ENCODE assay signal across 8 mouse cellular contexts in the genomic region with DNA sequence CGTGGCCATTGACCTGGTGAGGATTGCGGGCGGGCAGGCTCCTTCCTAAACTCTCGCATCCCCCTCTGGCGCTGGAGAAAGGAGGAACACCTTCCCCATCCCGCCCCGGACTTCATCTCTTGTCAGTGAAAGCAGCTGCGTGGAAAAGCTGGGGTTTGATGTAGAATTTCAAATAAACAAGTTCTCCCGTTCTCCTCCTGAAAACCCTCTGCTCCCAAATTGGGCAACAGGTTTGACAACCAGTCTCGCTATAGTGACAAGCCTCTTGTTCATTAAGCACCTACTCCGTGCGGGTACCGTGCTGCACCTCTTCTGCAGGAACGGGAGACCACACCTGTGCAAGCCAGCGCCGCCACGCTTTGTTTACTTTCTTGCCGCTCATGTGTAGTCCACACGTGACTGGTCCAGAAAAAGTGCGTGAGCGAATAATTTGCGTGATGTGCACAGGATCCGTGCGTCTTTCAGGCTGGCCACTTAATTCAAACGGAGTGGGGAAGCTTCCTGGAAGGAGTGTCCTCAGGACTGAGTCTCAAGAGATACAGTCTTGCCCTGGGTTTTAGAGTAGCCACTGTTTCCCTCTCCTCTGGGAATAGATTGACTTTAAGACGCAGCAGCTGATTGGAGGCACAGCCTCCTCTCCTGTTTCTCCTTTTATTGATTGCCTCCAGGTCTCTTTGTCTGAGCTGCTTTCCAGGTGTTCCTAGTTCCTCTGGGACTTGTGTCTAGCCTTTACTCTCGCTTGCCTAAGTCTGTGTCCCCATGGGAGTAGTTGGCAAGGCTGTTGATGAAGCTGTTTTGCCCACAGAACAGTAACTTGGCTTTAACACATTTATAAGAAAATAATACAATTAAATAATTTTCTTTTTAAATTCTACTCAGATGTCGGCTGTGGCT. TPM values are rescaled to one million over a fixed set of nuclear protein-coding genes. Genes with fewer than 3 reads are reported as not detected.
DNase-seq lines count a peak whose midpoint lies in the region; ATAC-seq and TF ChIP-seq lines count a peak whose summit lies in the region.

No protein-coding gene starts in this region.

- H3K4me3 ChIP-seq in kidney, postnatal 0 days (replicated peaks; ENCODE audit: low read depth, low read length): peak overlapping the region; percentile 52
- H3K4me3 ChIP-seq in hindbrain, embryonic 16.5 days (ENCODE audit: low read length): peak overlapping the region; percentile 59
- peak overlapping the region; percentile 51 for H3K4me3 ChIP-seq in midbrain, embryonic 13.5 days (replicated peaks)

- WGBS in kidney, postnatal 0 days: 6% methylated on average over 28 of the region's 28 CpGs
- WGBS in hindbrain, embryonic 16.5 days: 5% methylated on average over 28 of the region's 28 CpGs
- 6% methylated on average over 28 of the region's 28 CpGs for WGBS in midbrain, embryonic 13.5 days

- H3K4me1 ChIP-seq in kidney, postnatal 0 days (replicated peaks; ENCODE audit: insufficient read depth, low read length): no peaks in the 10 kb centered on the region
- peaks cover 17% of the 10 kb centered on the region for H3K4me1 ChIP-seq in hindbrain, embryonic 16.5 days (ENCODE audit: control insufficient read depth, insufficient read depth, low read depth, low read length)
- peaks cover 19% of the 10 kb centered on the region for H3K4me1 ChIP-seq in midbrain, embryonic 13.5 days (replicated peaks)

- no peaks in the 10 kb centered on the region for H3K9me3 ChIP-seq in kidney, postnatal 0 days (replicated peaks; ENCODE audit: low read length)
- no peaks in the 10 kb centered on the region for H3K9me3 ChIP-seq in hindbrain, embryonic 16.5 days (ENCODE audit: control insufficient read depth, low read length)
- no peaks in the 10 kb centered on the region for H3K9me3 ChIP-seq in midbrain, embryonic 13.5 days

- no peak for ATAC-seq in kidney, postnatal 0 days (replicated peaks; ENCODE audit: low FRiP score, low read depth)
- no peak for ATAC-seq in hindbrain, embryonic 16.5 days
- no peak; the same call in 1 of the 2 replicates for ATAC-seq in midbrain, embryonic 13.5 days

- no peak for DNase-seq in kidney, postnatal 0 days (ENCODE audit: low spot score)
- no peak for DNase-seq in kidney, postnatal 25 days
- DNase-seq in embryo, embryonic 11 days: peak; percentile 42
- no peak for DNase-seq in natural killer cell, adult 2 months (ENCODE audit: low spot score in 2 of 2)
- no peak for DNase-seq in thymus, postnatal 25 days
- no peak for DNase-seq in T-cell, adult 2 months (ENCODE audit: low spot score)

- TF ChIP-seq CTCF in kidney, postnatal 0 days (IDR thresholded peaks at IDR 0.05; ENCODE audit: low read depth): no peak

- peaks cover 5% of the 10 kb centered on the region for H3K27me3 ChIP-seq in kidney, postnatal 0 days (ENCODE audit: insufficient read depth, low read length)
- H3K27me3 ChIP-seq in hindbrain, embryonic 16.5 days (replicated peaks; ENCODE audit: control insufficient read depth, insufficient read depth, low read length): peaks cover 14% of the 10 kb centered on the region
- H3K27me3 ChIP-seq in midbrain, embryonic 13.5 days: peaks cover 40% of the 10 kb centered on the region

- H3K4me2 ChIP-seq in kidney, postnatal 0 days (ENCODE audit: low read length): peak overlapping the region; percentile 98
- peak overlapping the region; percentile 98 for H3K4me2 ChIP-seq in hindbrain, embryonic 16.5 days (ENCODE audit: low read length)
- peak overlapping the region; percentile 92 for H3K4me2 ChIP-seq in midbrain, embryonic 13.5 days (replicated peaks)

- H3K9ac ChIP-seq in kidney, postnatal 0 days (ENCODE audit: low read depth, low read length): peak overlapping the region; percentile 50
- peak overlapping the region; percentile 62 for H3K9ac ChIP-seq in hindbrain, embryonic 16.5 days (ENCODE audit: low read depth, low read length)
- peak overlapping the region; percentile 63 for H3K9ac ChIP-seq in midbrain, embryonic 13.5 days (replicated peaks)

- no peak overlapping the region for H3K27ac ChIP-seq in kidney, postnatal 0 days
- H3K27ac ChIP-seq in hindbrain, embryonic 16.5 days (ENCODE audit: low read depth, low read length): no peak overlapping the region
- H3K27ac ChIP-seq in midbrain, embryonic 13.5 days: no peak overlapping the region

- no peaks in the 10 kb centered on the region for H3K36me3 ChIP-seq in kidney, postnatal 0 days (ENCODE audit: insufficient read depth, low read length)
- no peaks in the 10 kb centered on the region for H3K36me3 ChIP-seq in hindbrain, embryonic 16.5 days (ENCODE audit: control insufficient read depth, insufficient read depth, low read length)
- H3K36me3 ChIP-seq in midbrain, embryonic 13.5 days: no peaks in the 10 kb centered on the region

RNA-seq across cellular contexts. Expression of a gene that starts 0.9 kb away (rescaled TPM):
- 0.21 and 0.23 TPM in 2 replicates for polyA plus RNA-seq in kidney, postnatal 0 days (2015; fragmentation: Nextera tagmentation; extraction: Ambion mirVana)
- polyA plus RNA-seq in hindbrain, embryonic 16.5 days (2015; fragmentation: Nextera tagmentation; extraction: Ambion mirVana): 0.13 and 0.24 TPM in 2 replicates
- polyA plus RNA-seq in midbrain, embryonic 13.5 days (2015; fragmentation: Nextera tagmentation; extraction: Ambion mirVana): 0.15 and 0.19 TPM in 2 replicates

RNA-seq across cellular contexts. Expression of a gene that starts 16.2 kb away (rescaled TPM):
- polyA plus RNA-seq in kidney, postnatal 0 days (2015; fragmentation: Nextera tagmentation; extraction: Ambion mirVana): 33.0 and 40.7 TPM in 2 replicates
- polyA plus RNA-seq in hindbrain, embryonic 16.5 days (2015; fragmentation: Nextera tagmentation; extraction: Ambion mirVana): 29.7 and 32.2 TPM in 2 replicates
- 27.7 and 31.9 TPM in 2 replicates for polyA plus RNA-seq in midbrain, embryonic 13.5 days (2015; fragmentation: Nextera tagmentation; extraction: Ambion mirVana)

RNA-seq across cellular contexts. Expression of a gene that starts 55.7 kb away (rescaled TPM):
- 26.5 TPM in 2 replicates for polyA plus RNA-seq in kidney, postnatal 0 days (2015; fragmentation: Nextera tagmentation; extraction: Ambion mirVana)
- 29.8 and 31.9 TPM in 2 replicates for polyA plus RNA-seq in hindbrain, embryonic 16.5 days (2015; fragmentation: Nextera tagmentation; extraction: Ambion mirVana)
- 33.4 and 34.6 TPM in 2 replicates for polyA plus RNA-seq in midbrain, embryonic 13.5 days (2015; fragmentation: Nextera tagmentation; extraction: Ambion mirVana)
